Mouse (Mus musculus) lung, postnatal 0 days (tissue): ENCODE measurements around the gene Efcab9.

Experiments used
- CTCF ChIP-seq: IDR thresholded peaks from 2 replicates; pipeline ENCODE4 v1.5.1; 2016; ENCODE audit warnings: antibody characterized with exemption, mild to moderate bottlenecking
- EP300 ChIP-seq: IDR thresholded peaks from 2 replicates; pipeline ENCODE4 v1.6.1; 2016; ENCODE audit warnings: antibody characterized with exemption, mild to moderate bottlenecking, control low read depth

DNA sequence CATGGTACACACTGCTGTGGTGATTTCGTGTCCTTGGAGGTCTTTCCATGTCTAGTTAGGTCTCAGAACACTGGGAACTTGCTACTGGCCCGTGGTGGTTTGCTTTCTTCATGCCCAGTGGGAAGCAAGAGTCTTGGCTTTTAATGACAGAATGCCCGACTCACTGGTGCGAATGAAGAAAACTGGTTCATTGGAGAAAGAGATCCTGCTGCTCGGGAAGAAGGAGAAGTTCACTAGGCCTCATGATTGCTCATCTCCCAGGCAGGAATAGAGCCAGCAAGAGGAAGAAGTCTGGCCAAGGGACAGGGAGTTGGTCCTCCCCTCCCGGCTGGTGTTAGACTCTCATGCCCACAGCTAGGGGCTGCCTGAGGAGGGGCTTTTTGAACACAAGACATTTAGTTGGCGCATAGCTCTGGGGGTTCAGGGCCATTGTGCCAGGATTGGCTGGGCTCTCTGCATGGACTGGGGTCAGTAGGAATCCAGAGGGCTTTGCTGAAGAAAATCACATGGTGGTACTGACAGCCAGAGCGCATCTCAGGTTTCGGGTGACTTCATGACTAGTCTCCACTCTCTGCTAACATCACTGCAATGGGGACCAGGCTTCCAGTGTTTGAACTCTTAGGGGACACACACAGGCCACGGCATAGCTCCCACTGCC, 24.6 kb upstream of the Efcab9 start:
- TF ChIP-seq EP300 (no peak), CTCF (no peak)
